Mouse (Mus musculus) hindbrain, embryonic 16.5 days (tissue): ENCODE data around the gene Gm5460. TPM values are rescaled to one million over a fixed set of nuclear protein-coding genes. Genes with fewer than 3 reads are reported as not detected.

ENCODE experiments used
- ATAC-seq: fragments of 200-750 bp; cut with Nextera tagmentation; 2 replicates; pipeline ENCODE4 v1.8.0; 2017; ENCODE audit warnings: moderate TSS enrichment, moderate library complexity
- H3K27ac ChIP-seq: fragments of 300-500 bp; sonication (generic); 2 replicates; pipeline ENCODE4 v1.5.1; 2014; ENCODE audit warnings: low read depth, mild to moderate bottlenecking, control low read depth, low read length, moderate library complexity
- H3K27me3 ChIP-seq: fragments of 300-500 bp; sonication (generic); replicated peaks from 2 replicates; pipeline ENCODE4 v1.6.1; 2014; ENCODE audit warnings: low read length; ENCODE audit not compliant: control insufficient read depth, insufficient read depth
- H3K36me3 ChIP-seq: fragments of 300-500 bp; sonication (generic); 2 replicates; pipeline ENCODE4 v1.6.1; 2014; ENCODE audit warnings: mild to moderate bottlenecking, low read length, moderate library complexity, mixed read lengths; ENCODE audit not compliant: control insufficient read depth, insufficient read depth
- H3K4me1 ChIP-seq: fragments of 300-500 bp; sonication (generic); 2 replicates; pipeline ENCODE4 v1.6.1; 2014; ENCODE audit warnings: low read depth, low read length; ENCODE audit not compliant: control insufficient read depth, insufficient read depth
- H3K4me2 ChIP-seq: fragments of 300-500 bp; sonication (generic); 2 replicates; pipeline ENCODE4 v1.6.1; 2014; ENCODE audit warnings: mild to moderate bottlenecking, low read length, control low read depth, moderate library complexity
- H3K4me3 ChIP-seq: fragments of 300-500 bp; sonication (generic); 2 replicates; pipeline ENCODE4 v1.5.1; 2014; ENCODE audit warnings: mild to moderate bottlenecking, low read length, control low read depth, moderate library complexity
- H3K9ac ChIP-seq: fragments of 300-500 bp; sonication (generic); 2 replicates; pipeline ENCODE4 v1.6.1; 2014; ENCODE audit warnings: low read depth, mild to moderate bottlenecking, control low read depth, low read length, moderate library complexity
- H3K9me3 ChIP-seq: fragments of 300-500 bp; sonication (generic); 2 replicates; pipeline ENCODE4 v1.6.1; 2014; ENCODE audit warnings: mild to moderate bottlenecking, low read length, moderate library complexity; ENCODE audit not compliant: control insufficient read depth
- WGBS: fragments of 180-500 bp; shearing (Covaris S2); extraction: QIAGEN DNeasy Blood & Tissue Kit; methylation state at CpG from one replicate; pipeline ENCODE4 v1.1.7; 2014; 5-methylcytosine and 5-hydroxymethylcytosine counted together
- polyA plus RNA-seq: library from polyadenylated mRNA; unstranded; fragments of >200 nt; fragmentation: Nextera tagmentation; extraction: Ambion mirVana; gene quantifications from 2 replicates; pipeline ENCODE4 v1.2.1, GENCODE M21; 2015

The Gm5460 gene
- polyA plus RNA-seq, 1 experiment from 2014 or later = not detected

- Histone ChIP-seq H3K4me3 (no peak overlapping the region), H3K9me3 (no peaks in the 10 kb centered on the region), H3K36me3 (no peaks in the 10 kb centered on the region), H3K27me3 (no peaks in the 10 kb centered on the region), H3K9ac (no peak overlapping the region), H3K4me2 (no peak overlapping the region), H3K4me1 (no peaks in the 10 kb centered on the region), H3K27ac (no peak overlapping the region)
- ATAC-seq = no peak
- 77% methylated on average over 6 of the region's 6 CpGs for WGBS
Observed at GRCm38 (mm10) chr14:33997427-33997826, 19.1 kb upstream of the Gm5460 start.

GRCm38 (mm10) chr14:34000076-34000475 lies 16.5 kb upstream of the Gm5460 start:
- ATAC-seq = no peak
- H3K36me3 ChIP-seq = no peaks in the 10 kb centered on the region

GRCm38 (mm10) chr14:34001445-34001844 lies 15.1 kb upstream of the Gm5460 start:
- Histone ChIP-seq H3K4me1 (no peaks in the 10 kb centered on the region), H3K27ac (no peak overlapping the region), H3K9ac (no peak overlapping the region), H3K9me3 (no peaks in the 10 kb centered on the region), H3K4me3 (no peak overlapping the region), H3K36me3 (no peaks in the 10 kb centered on the region), H3K27me3 (no peaks in the 10 kb centered on the region), H3K4me2 (no peak overlapping the region)
- no peak for ATAC-seq

More at GRCm38 (mm10) chr14:34000076-34000475, 16.5 kb upstream of the Gm5460 start:
- H3K4me1 ChIP-seq = no peaks in the 10 kb centered on the region
- no peak overlapping the region for H3K27ac ChIP-seq
- H3K4me2 ChIP-seq = no peak overlapping the region
- no peaks in the 10 kb centered on the region for H3K9me3 ChIP-seq
- no peaks in the 10 kb centered on the region for H3K27me3 ChIP-seq
- no peak overlapping the region for H3K4me3 ChIP-seq
- H3K9ac ChIP-seq = no peak overlapping the region

GRCm38 (mm10) chr14:34002358-34002757 lies 14.2 kb upstream of the Gm5460 start:
- Histone ChIP-seq H3K27ac (no peak overlapping the region), H3K4me2 (no peak overlapping the region), H3K4me1 (no peaks in the 10 kb centered on the region), H3K4me3 (no peak overlapping the region), H3K9me3 (no peaks in the 10 kb centered on the region), H3K36me3 (no peaks in the 10 kb centered on the region), H3K27me3 (no peaks in the 10 kb centered on the region), H3K9ac (no peak overlapping the region)
- ATAC-seq = no peak
- WGBS = 87% methylated on average over 5 of the region's 5 CpGs

GRCm38 (mm10) chr14:34015063-34015462 lies 1.5 kb upstream of the Gm5460 start, which contains the start of gene Gm30083:
Gm30083 (minus strand) TSS chr14:34015182.
- no peaks in the 10 kb centered on the region for H3K27me3 ChIP-seq
- H3K27ac ChIP-seq = no peak within 1 kb of the TSS
- H3K4me1 ChIP-seq = no peaks in the 10 kb centered on the region
- no peak within 1 kb of the TSS for H3K4me3 ChIP-seq
- H3K36me3 ChIP-seq = no peaks in the 10 kb centered on the region
- no peak for ATAC-seq
- WGBS = 94% methylated on average over 3 of the region's 3 CpGs
- H3K9ac ChIP-seq = no peak within 1 kb of the TSS
- H3K4me2 ChIP-seq = no peak within 1 kb of the TSS
- H3K9me3 ChIP-seq = no peaks in the 10 kb centered on the region

- 83% methylated on average over 2 of the region's 2 CpGs for WGBS
- no peak overlapping the region for H3K4me3 ChIP-seq
- no peaks in the 10 kb centered on the region for H3K4me1 ChIP-seq
- no peak overlapping the region for H3K4me2 ChIP-seq
- no peaks in the 10 kb centered on the region for H3K9me3 ChIP-seq
- no peak overlapping the region for H3K27ac ChIP-seq
- no peaks in the 10 kb centered on the region for H3K36me3 ChIP-seq
- H3K9ac ChIP-seq = no peak overlapping the region
- no peaks in the 10 kb centered on the region for H3K27me3 ChIP-seq
- ATAC-seq = no peak
Observed at GRCm38 (mm10) chr14:34016938-34017337, 380 bp downstream of the Gm5460 start.

GRCm38 (mm10) chr14:34026710-34027109 lies 10.2 kb downstream of the Gm5460 start:
- 82% methylated on average over 2 of the region's 2 CpGs for WGBS
- Histone ChIP-seq H3K36me3 (no peaks in the 10 kb centered on the region), H3K27ac (no peak overlapping the region), H3K4me2 (no peak overlapping the region), H3K4me1 (no peaks in the 10 kb centered on the region), H3K9me3 (peaks cover 2% of the 10 kb centered on the region; the same call in 1 of the 2 replicates), H3K4me3 (no peak overlapping the region), H3K27me3 (no peaks in the 10 kb centered on the region), H3K9ac (no peak overlapping the region)
- ATAC-seq = no peak

GRCm38 (mm10) chr14:34033841-34034610 lies 17.5 kb downstream of the Gm5460 start:
- Histone ChIP-seq H3K4me3 (no peak overlapping the region), H3K4me2 (no peak overlapping the region), H3K9ac (no peak overlapping the region), H3K4me1 (no peaks in the 10 kb centered on the region), H3K36me3 (no peaks in the 10 kb centered on the region), H3K9me3 (no peaks in the 10 kb centered on the region), H3K27me3 (no peaks in the 10 kb centered on the region), H3K27ac (no peak overlapping the region)
- 87% methylated on average over 8 of the region's 8 CpGs for WGBS
- ATAC-seq = no peak

- Histone ChIP-seq H3K27ac (no peak overlapping the region), H3K9me3 (no peaks in the 10 kb centered on the region), H3K4me3 (no peak overlapping the region), H3K9ac (no peak overlapping the region), H3K36me3 (no peaks in the 10 kb centered on the region), H3K4me2 (no peak overlapping the region), H3K4me1 (no peaks in the 10 kb centered on the region), H3K27me3 (no peaks in the 10 kb centered on the region)
- 85% methylated on average over 4 of the region's 4 CpGs for WGBS
- no peak for ATAC-seq
Observed at GRCm38 (mm10) chr14:34041241-34041640, 24.7 kb downstream of the Gm5460 start.
